Mouse (Mus musculus) thymus, postnatal 4 days (tissue): ENCODE results near the gene Riiad1.
A peak's percentile ranks its signal among the peaks of the same experiment; 100 is the strongest.

Experiments
- DNase-seq: peaks from one replicate; pipeline ENCODE4 v3.0.0; 2021

Gene Riiad1

DNA sequence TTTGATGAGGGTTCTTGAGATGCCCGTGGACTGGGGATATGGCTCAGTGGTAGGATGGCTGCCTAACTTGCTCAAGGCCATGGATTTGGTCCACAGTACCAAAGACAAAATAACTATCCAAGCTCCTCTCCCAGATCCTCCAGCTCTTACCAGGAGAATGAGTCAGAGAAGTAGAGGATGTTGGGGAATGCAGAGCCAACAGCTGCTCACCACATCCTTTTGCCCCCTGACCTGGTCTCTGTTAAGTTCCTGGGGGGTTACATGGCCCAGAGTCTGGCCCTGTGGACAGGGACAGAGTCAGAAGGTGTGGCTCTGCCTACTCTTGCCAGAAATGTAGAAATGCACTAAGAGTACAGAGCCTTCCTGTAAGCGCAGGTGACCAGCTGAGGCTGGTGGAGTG is 20.3 kb downstream of the Riiad1 start:
- no peak for DNase-seq

DNA sequence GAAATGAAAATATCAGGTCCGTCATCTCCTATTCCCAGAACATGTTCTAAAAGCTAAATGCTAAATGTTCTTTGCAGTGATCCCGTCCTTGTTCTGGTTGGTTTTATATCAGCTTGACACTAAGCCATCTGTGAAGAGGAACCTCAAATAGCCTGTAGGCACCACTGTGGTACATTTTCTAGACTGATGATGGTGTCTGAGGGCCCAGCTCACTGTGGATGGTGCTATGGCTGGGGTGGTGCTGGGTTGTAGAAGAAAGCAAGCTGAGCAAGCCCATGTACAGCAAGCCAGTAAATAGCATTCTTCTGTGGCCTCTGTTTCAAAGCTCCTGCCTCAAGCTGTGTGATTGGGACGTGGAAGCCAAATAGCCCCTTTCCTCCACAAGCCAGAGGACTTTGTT is 23.1 kb downstream of the Riiad1 start:
- DNase-seq = no peak

DNA sequence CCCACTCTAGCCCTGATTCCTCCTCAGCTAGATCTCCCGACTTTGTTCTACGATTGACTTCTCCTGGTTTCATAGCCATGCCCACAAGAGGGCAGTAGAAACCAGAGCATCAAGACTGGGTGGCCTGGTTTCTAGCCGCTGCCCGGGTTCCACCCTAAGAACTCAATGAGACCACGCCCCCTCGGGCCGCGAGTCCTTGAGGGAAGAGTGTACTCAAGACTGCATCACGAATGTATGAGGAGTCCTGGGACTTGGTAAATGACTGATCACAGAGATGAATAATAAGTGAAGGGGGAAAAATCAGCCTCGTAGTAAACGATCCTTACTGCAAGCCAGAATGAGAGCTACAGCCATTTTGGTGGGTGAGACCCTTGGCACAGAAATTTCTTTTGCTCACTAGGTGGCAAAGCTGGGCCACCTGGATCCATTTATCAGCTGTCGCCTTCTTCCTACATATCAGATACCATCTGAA is 23.6 kb downstream of the Riiad1 start:
- DNase-seq = peak; percentile 79

DNA sequence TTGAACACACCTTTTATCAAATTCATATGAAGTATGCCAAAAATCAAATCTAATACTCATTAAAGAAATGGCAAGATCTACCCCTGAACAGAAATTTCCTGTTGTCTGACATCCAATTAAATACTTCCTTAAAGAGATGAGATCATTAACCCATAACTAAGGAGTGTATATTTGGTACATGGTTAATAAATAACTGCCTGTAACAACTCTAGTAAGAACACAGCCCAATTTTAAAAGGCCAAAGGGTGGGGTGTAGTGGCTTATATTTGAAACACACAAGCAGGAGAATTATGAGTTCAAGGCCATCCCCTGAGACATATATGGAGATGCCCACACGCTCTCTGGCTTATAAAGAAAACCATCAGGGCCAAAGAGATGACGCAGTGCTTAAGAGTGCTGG is 30.8 kb downstream of the Riiad1 start:
- no peak for DNase-seq

DNA sequence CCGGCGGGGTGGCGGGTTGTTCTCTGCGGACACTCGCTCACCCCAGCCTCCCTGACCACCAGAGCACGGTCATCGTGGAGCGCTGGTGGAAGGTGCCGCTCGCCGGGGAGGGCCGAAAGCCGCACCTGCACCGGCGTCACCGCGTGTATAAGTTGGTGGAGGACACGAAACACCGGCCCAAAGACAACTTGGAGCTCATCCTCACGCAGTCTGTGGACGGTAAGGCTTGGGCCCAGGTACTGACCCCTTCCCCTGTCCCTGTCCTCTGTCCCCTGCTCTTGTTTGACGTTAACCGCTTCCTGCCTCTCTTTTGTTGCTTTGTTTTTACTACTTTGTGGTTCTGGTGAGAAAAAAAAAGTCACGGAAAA is 36.6 kb downstream of the Riiad1 start, which contains the start of gene Oaz3:
TSS of gene Oaz3 (minus strand) at position 319 of the 368 bp plus-strand sequence.
- no peak for DNase-seq

DNA sequence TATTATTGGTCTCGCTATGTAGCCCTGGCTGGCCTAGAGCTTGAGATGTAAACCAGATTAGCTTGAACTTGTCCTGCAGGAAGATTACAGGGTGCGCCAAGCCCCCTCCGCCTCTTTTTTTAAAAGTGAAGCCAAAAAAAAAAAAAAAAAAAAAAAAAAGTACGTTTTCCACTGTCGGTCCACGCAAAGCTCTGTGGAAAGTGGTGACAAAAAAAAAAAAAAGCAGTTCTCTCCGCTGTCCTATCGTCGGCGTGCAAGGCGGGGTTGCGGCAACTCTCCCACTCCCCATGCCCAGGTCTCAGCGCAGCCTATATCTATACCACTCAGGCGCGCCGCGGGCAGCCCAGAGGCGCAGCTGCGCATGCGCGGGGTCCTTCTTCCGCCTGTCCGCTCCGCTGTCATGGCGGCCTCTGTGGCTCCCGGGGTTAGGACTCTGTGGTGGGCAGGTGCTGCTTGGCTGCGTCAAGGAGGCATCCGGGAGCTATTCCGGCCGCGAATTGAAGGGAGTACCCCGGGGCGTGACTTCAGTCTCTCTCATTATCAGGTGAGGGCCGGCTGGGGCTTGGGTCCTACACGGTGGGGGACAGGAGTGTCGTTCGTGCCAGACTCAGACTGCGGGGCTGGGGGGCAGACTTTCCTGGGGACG is 37.1 kb downstream of the Riiad1 start, which contains the start of gene Mrpl9:
TSS of gene Mrpl9 (plus strand) at position 368 of the 646 bp plus-strand sequence.
- DNase-seq = peak; percentile 98

DNA sequence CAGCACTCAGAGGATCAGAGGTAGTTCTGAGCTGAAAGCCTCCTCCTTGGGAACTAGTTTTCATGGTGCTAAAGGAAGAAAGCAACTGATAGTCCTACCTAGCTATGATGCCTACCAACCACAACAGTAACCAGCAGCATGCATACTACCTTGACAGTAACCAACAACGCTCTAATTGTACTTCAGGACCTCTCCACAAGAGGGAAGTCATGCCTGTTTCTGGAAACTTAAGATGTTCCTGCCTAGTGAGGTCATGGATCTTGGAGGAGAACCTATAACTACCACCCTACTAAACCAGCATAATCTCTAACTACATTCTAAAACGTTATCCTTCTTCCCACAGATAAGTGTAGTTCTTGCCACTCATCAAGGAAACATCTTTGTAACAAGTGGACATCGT is 39.0 kb downstream of the Riiad1 start:
- DNase-seq = no peak

DNA sequence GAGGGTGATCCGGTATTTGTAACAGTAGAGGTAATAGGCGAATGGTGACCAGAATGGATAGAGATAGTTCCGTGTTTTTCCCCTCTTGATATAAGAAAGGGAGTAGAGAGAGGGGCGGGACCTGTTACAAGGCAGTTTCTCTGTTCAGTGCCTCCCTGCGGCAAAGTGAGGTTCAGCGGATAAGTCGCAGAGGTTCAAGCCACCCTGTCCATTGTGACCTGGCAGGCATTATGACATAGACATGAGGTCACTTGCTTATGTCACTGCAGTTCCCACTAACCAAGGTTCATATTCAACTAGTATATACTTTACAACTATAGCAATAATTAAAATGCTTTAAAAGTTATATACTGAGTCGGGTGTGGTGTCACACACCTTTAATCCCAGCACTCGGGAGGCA is 43.7 kb downstream of the Riiad1 start:
- DNase-seq = no peak

DNA sequence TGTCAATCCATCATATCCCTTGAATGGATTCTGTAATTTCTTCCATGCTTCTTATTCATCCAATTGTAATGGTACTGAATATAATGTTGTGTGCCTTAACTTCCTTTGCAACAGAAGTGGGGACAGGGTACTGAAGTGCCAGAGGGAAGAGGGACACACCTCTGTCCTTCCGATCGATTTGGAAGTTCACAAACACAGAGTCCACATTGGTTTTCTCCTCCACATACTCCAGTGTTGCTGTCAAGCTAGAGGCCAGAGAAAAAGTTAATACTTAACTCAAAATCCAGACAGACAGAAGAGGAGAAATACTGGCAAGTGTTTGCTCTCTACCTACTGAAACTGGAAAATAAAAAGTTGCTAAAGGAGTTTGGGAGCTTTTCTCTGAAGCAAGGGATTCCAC is 45.8 kb downstream of the Riiad1 start:
- no peak for DNase-seq

DNA sequence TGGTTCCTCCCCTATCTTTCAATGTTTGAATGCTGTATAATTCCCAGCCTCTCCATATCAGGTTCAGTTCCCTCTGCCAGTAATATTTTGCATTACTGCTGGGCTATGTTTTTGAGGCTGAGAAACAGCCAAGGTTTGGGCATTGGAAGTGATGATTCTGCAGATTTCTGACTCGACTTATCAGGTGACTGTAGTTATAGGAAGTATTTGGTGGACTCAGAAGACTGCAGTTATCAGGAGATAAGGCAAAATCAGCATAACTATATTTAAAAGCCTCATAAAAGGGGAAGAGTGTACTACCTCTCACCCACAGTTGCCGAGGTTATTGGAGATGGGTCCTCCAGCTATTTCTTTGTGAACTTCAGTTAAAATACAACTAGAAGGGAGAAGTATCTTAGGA is 49.2 kb downstream of the Riiad1 start:
- no peak for DNase-seq
